Mouse (Mus musculus): ENCODE measurements at regions not wholly inside any gene's neighbourhood (a gene's known extent, or its start where the extent isn't known, plus 50 kb on each side); places are given as distances from the start of the nearest gene placed in this dataset.
A peak's percentile ranks its signal among the peaks of the same experiment; 100 is the strongest.

GRCm38 (mm10) chr15:50346953-50347352, 3537.8 kb upstream of the Gm7489 start:
- 64% methylated on average over 2 of the region's 2 CpGs for WGBS (ENCODE audit: insufficient replicate concordance)
- Histone ChIP-seq H3K36me3 (replicated peaks; ENCODE audit: control insufficient read depth, insufficient read depth, low read depth) (no peaks in the 10 kb centered on the region), H3K9me3 (ENCODE audit: control insufficient read depth, low read length) (no peaks in the 10 kb centered on the region), H3K4me2 (ENCODE audit: low read depth) (no peak overlapping the region), H3K4me1 (replicated peaks; ENCODE audit: control insufficient read depth in 2 of 2, insufficient read depth in 2 of 2, low read length in 1 of 2) (no peaks in the 10 kb centered on the region), H3K9ac (replicated peaks) (no peak overlapping the region), H3K27me3 (ENCODE audit: control insufficient read depth, insufficient read depth, low read length) (no peaks in the 10 kb centered on the region), H3K4me3 (ENCODE audit: insufficient read depth in 1 of 2, low read depth in 2 of 2, low read length in 2 of 2) (no peak overlapping the region), H3K27ac (no peak overlapping the region)
- no peak for DNase-seq (ENCODE audit: low read depth in 3 of 3, low spot score in 3 of 3)
- TF ChIP-seq CTCF (IDR thresholded peaks at IDR 0.05; ENCODE audit: low read depth) (no peak), EP300 (IDR thresholded peaks at IDR 0.05; ENCODE audit: low read depth) (no peak)
- ATAC-seq (ENCODE audit: insufficient read depth) = no peak

- no peak overlapping the region for H3K27ac ChIP-seq
These were observed 3524.4 kb upstream of the Gm7489 start for GRCm38 (mm10) chr15:50360033-50360988.

GRCm38 (mm10) chr15:50361334-50361733, 3523.4 kb upstream of the Gm7489 start:
- no peak overlapping the region for H3K27ac ChIP-seq
- H3K9me3 ChIP-seq (ENCODE audit: control insufficient read depth, low read length) = no peaks in the 10 kb centered on the region
- TF ChIP-seq EP300 (IDR thresholded peaks at IDR 0.05; ENCODE audit: low read depth) = no peak
- no peak for TF ChIP-seq CTCF (IDR thresholded peaks at IDR 0.05; ENCODE audit: low read depth)
- H3K9ac ChIP-seq (replicated peaks) = no peak overlapping the region
- H3K36me3 ChIP-seq (replicated peaks; ENCODE audit: control insufficient read depth, insufficient read depth, low read depth) = no peaks in the 10 kb centered on the region
- peak; percentile 58; the same call in 1 of the 2 replicates for ATAC-seq (ENCODE audit: insufficient read depth)
- peaks cover 0 to 3% of the 10 kb centered on the region in 2 experiments; a peak in 2 of 4 replicates for H3K4me1 ChIP-seq (replicated peaks; ENCODE audit: control insufficient read depth in 2 of 2, insufficient read depth in 2 of 2, low read length in 1 of 2)
- H3K4me2 ChIP-seq (ENCODE audit: low read depth) = peak overlapping the region; percentile 62
- peak overlapping the region in 1 of 2 experiments; percentile 21; a peak in 2 of 4 replicates for H3K4me3 ChIP-seq (ENCODE audit: insufficient read depth in 1 of 2, low read depth in 2 of 2, low read length in 2 of 2)
- WGBS (ENCODE audit: insufficient replicate concordance) = 15% methylated on average over 8 of the region's 8 CpGs
- H3K27me3 ChIP-seq (ENCODE audit: control insufficient read depth, insufficient read depth, low read length) = no peaks in the 10 kb centered on the region
- no peak for DNase-seq (ENCODE audit: low read depth in 3 of 3, low spot score in 3 of 3)

More at GRCm38 (mm10) chr15:50360033-50360988, 3524.4 kb upstream of the Gm7489 start:
- H3K36me3 ChIP-seq (replicated peaks; ENCODE audit: control insufficient read depth, insufficient read depth, low read depth) = no peaks in the 10 kb centered on the region
- ATAC-seq (ENCODE audit: insufficient read depth) (peak; percentile 37; the same call in 1 of the 2 replicates), DNase-seq (ENCODE audit: low read depth in 3 of 3, low spot score in 3 of 3) (no peak)
- no peaks in the 10 kb centered on the region for H3K9me3 ChIP-seq (ENCODE audit: control insufficient read depth, low read length)
- H3K4me2 ChIP-seq (ENCODE audit: low read depth) = no peak overlapping the region
- H3K4me3 ChIP-seq (ENCODE audit: insufficient read depth in 1 of 2, low read depth in 2 of 2, low read length in 2 of 2) = no peak overlapping the region
- H3K4me1 ChIP-seq (replicated peaks; ENCODE audit: control insufficient read depth in 2 of 2, insufficient read depth in 2 of 2, low read length in 1 of 2) = peaks cover 0 to 3% of the 10 kb centered on the region in 2 experiments; a peak in 2 of 4 replicates
- WGBS (ENCODE audit: insufficient replicate concordance) = 57% methylated on average over 5 of the region's 5 CpGs
- H3K9ac ChIP-seq (replicated peaks) = no peak overlapping the region
- TF ChIP-seq CTCF (IDR thresholded peaks at IDR 0.05; ENCODE audit: low read depth) (no peak), EP300 (IDR thresholded peaks at IDR 0.05; ENCODE audit: low read depth) (no peak)
- H3K27me3 ChIP-seq (ENCODE audit: control insufficient read depth, insufficient read depth, low read length) = no peaks in the 10 kb centered on the region

- Histone ChIP-seq H3K4me3 (ENCODE audit: insufficient read depth in 1 of 2, low read depth in 2 of 2, low read length in 2 of 2) (no peak overlapping the region; a peak in 2 of 4 replicates), H3K4me1 (replicated peaks; ENCODE audit: control insufficient read depth in 2 of 2, insufficient read depth in 2 of 2, low read length in 1 of 2) (peaks cover 0 to 3% of the 10 kb centered on the region in 2 experiments; a peak in 2 of 4 replicates), H3K36me3 (replicated peaks; ENCODE audit: control insufficient read depth, insufficient read depth, low read depth) (no peaks in the 10 kb centered on the region), H3K9ac (replicated peaks) (no peak overlapping the region), H3K27ac (no peak overlapping the region), H3K4me2 (ENCODE audit: low read depth) (peak overlapping the region; percentile 62), H3K9me3 (ENCODE audit: control insufficient read depth, low read length) (no peaks in the 10 kb centered on the region), H3K27me3 (ENCODE audit: control insufficient read depth, insufficient read depth, low read length) (no peaks in the 10 kb centered on the region)
- no peak for DNase-seq (ENCODE audit: low read depth in 3 of 3, low spot score in 3 of 3)
- peak; percentile 45; the same call in 1 of the 2 replicates for ATAC-seq (ENCODE audit: insufficient read depth)
- WGBS (ENCODE audit: insufficient replicate concordance) = 11% methylated on average over 4 of the region's 4 CpGs
- TF ChIP-seq CTCF (IDR thresholded peaks at IDR 0.05; ENCODE audit: low read depth) = no peak
- no peak for TF ChIP-seq EP300 (IDR thresholded peaks at IDR 0.05; ENCODE audit: low read depth)
These were observed 3522.8 kb upstream of the Gm7489 start for GRCm38 (mm10) chr15:50361751-50362507.

All from liver, embryonic 14.5 days (tissue).